Mouse (Mus musculus) kidney, embryonic 15.5 days (tissue): Measurements from ENCODE around the gene Hspa1l. TPM values are rescaled to one million over a fixed set of nuclear protein-coding genes. Genes with fewer than 3 reads are reported as not detected.
"Not testable (repeated sequence)": the region's sequence is repeated elsewhere in the genome, so short reads cannot be mapped to it uniquely, and the experiment has no call there.

Source experiments
- ATAC-seq: fragments of 200-750 bp; cut with Nextera tagmentation; replicated peaks from 2 replicates; pipeline ENCODE4 v1.8.0; 2017; ENCODE audit warnings: moderate TSS enrichment; ENCODE audit not compliant: low FRiP score
- H3K27ac ChIP-seq: fragments of 300-500 bp; sonication (generic); 2 replicates; pipeline ENCODE4 v1.5.1; 2015; ENCODE audit warnings: mild to moderate bottlenecking, inconsistent platforms
- H3K27me3 ChIP-seq: fragments of 300-500 bp; sonication (generic); 2 replicates; pipeline ENCODE4 v1.6.1; 2015; ENCODE audit warnings: inconsistent platforms
- H3K36me3 ChIP-seq: fragments of 300-500 bp; sonication (generic); 2 replicates; pipeline ENCODE4 v1.6.1; 2015; ENCODE audit warnings: inconsistent platforms
- H3K4me1 ChIP-seq: fragments of 300-500 bp; sonication (generic); 2 replicates; pipeline ENCODE4 v1.6.1; 2015; ENCODE audit warnings: inconsistent platforms
- H3K4me2 ChIP-seq: fragments of 300-500 bp; sonication (generic); 2 replicates; pipeline ENCODE4 v1.6.1; 2015; ENCODE audit warnings: moderate library complexity, mild to moderate bottlenecking, inconsistent platforms
- H3K4me3 ChIP-seq: fragments of 300-500 bp; sonication (generic); replicated peaks from 2 replicates; pipeline ENCODE4 v1.5.1; 2015; ENCODE audit warnings: mild to moderate bottlenecking, inconsistent platforms
- H3K9ac ChIP-seq: fragments of 300-500 bp; sonication (generic); 2 replicates; pipeline ENCODE4 v1.6.1; 2015; ENCODE audit warnings: mild to moderate bottlenecking, inconsistent platforms
- H3K9me3 ChIP-seq: fragments of 300-500 bp; sonication (generic); replicated peaks from 2 replicates; pipeline ENCODE4 v1.6.1; 2016; ENCODE audit warnings: inconsistent platforms
- WGBS: fragments of 180-500 bp; shearing (Covaris S2); methylation state at CpG from one replicate; pipeline ENCODE4 v1.1.7; 2015; ENCODE audit warnings: mixed read lengths; 5-methylcytosine and 5-hydroxymethylcytosine counted together
- polyA plus RNA-seq: library from polyadenylated mRNA; unstranded; fragments of >200 nt; fragmentation: Nextera tagmentation; extraction: Ambion mirVana; gene quantifications from 2 replicates; pipeline ENCODE4 v1.2.1, GENCODE M21; 2015

Gene Hspa1l
- polyA plus RNA-seq, 1 experiment from 2014 or later, result 1.6 TPM

DNA sequence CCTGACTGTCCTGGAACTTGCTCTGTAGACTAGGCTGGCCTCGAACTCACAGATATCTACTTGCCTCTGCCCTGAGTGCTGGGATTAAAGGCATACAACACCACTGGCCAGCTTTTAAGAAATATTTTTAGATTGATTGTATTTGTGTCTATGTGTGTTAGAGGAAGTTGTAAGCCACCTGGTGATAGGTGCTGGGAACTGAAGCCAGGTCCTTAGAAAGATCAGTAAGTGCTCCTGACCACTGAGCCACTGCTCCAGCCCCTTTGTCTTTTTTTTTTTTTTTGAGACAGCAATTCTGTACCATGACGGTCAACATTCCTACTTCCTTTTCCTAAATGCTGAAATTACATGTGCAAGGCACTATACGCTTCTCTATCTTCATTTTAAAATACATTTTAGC lies 19.2 kb upstream of the Hspa1l start:
- Histone ChIP-seq H3K27ac (peak overlapping the region; percentile 93), H3K27me3 (peaks cover 8% of the 10 kb centered on the region; the same call in 1 of the 2 replicates), H3K9me3 (no peaks in the 10 kb centered on the region), H3K9ac (peak overlapping the region; percentile 91; the same call in 1 of the 2 replicates), H3K4me3 (peak overlapping the region; percentile 98; the same call in 1 of the 2 replicates), H3K4me2 (0 out of 2 replicates have a peak overlapping the region, but pooled peaks have one; percentile 82), H3K36me3 (peaks cover 22% of the 10 kb centered on the region), H3K4me1 (peaks cover 18% of the 10 kb centered on the region)
- WGBS, result 85% methylated on average over 3 of the region's 3 CpGs
- ATAC-seq, result no peak

DNA sequence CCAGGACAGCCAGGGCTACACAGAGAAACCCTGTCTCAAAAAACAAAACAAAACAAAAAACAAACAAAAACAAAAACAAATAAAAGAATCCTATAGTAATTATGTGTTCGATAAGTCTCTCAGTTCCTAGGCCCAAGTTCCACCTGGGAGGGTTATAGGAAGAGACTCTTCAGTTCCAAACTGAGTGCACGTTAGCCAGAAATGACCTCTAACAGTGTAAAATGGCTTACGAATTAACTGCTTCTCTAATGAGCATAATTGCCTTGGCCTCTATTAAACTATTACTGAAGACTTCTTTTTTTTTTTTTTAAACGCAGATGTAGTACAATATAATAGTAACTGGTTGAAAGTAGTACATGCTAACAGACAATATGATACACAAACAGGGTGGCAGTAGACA lies 18.6 kb upstream of the Hspa1l start:
- peaks cover 22% of the 10 kb centered on the region for H3K36me3 ChIP-seq
- H3K27ac ChIP-seq, result no peak overlapping the region
- 81% methylated on average over 4 of the region's 4 CpGs for WGBS
- no peak overlapping the region for H3K4me2 ChIP-seq
- ATAC-seq, result no peak
- H3K9me3 ChIP-seq, result no peaks in the 10 kb centered on the region
- H3K9ac ChIP-seq, result no peak overlapping the region
- H3K4me3 ChIP-seq, result no peak overlapping the region
- H3K4me1 ChIP-seq, result peaks cover 18% of the 10 kb centered on the region
- peaks cover 8% of the 10 kb centered on the region; the same call in 1 of the 2 replicates for H3K27me3 ChIP-seq

DNA sequence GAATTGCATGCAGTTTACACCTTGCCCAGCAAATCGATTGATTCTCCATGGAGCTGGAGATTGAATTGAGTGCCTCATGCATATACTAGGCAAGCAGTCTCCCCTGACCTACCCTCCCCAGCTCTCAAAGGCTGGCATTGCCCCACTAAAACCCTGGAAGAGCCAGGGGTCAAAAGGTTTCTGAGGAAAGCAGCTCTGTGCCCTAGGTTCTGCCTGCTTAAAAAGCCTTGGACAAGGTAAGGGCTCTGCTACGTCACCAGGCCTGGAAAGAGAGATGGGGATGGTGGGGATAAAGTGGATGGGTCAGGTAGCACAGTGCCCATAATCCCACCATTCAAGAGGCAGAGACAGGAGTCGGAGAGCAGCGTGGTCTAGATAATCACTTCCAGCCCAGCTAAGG lies 17.7 kb upstream of the Hspa1l start:
- Histone ChIP-seq H3K9me3 (no peaks in the 10 kb centered on the region), H3K27me3 (peaks cover 8% of the 10 kb centered on the region; the same call in 1 of the 2 replicates), H3K27ac (no peak overlapping the region), H3K4me1 (peaks cover 22% of the 10 kb centered on the region), H3K36me3 (peaks cover 16% of the 10 kb centered on the region), H3K4me2 (no peak overlapping the region), H3K9ac (no peak overlapping the region), H3K4me3 (no peak overlapping the region)
- WGBS, result 92% methylated on average over 4 of the region's 4 CpGs
- ATAC-seq, result no peak

DNA sequence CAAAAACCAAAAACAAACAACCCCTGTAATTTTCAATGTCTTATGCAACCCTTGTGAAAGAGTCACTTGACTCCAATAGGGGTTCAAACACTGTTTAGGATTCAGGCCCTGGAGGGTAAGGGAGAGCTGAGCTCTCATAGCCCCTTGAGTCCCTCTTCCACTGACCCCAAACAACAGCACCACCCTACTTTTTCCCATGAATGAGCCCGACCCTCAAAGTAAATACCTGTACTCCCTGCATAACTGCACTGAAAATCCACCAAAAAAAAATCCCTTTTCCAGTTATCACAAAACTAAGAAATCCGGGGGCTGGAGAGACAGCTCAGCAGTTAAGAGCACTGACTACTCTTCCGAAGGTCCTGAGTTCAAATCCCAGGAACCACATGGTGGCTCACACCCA lies 16.6 kb upstream of the Hspa1l start:
- H3K4me2 ChIP-seq, result no peak overlapping the region
- H3K4me3 ChIP-seq, result no peak overlapping the region
- H3K27me3 ChIP-seq, result peaks cover 8% of the 10 kb centered on the region; the same call in 1 of the 2 replicates
- WGBS, result 79% methylated on average over 3 of the region's 3 CpGs
- H3K4me1 ChIP-seq, result peaks cover 22% of the 10 kb centered on the region
- H3K9ac ChIP-seq, result no peak overlapping the region
- no peak for ATAC-seq
- peaks cover 5% of the 10 kb centered on the region for H3K36me3 ChIP-seq
- no peaks in the 10 kb centered on the region for H3K9me3 ChIP-seq
- no peak overlapping the region for H3K27ac ChIP-seq

- Histone ChIP-seq H3K36me3 (peaks cover 2% of the 10 kb centered on the region), H3K4me3 (no peak overlapping the region)
- no peak for ATAC-seq
These were observed 16.2 kb upstream of the Hspa1l start for GRCm38 (mm10) chr17:34956340-34956739.

GRCm38 (mm10) chr17:34957291-34957690 lies 15.2 kb upstream of the Hspa1l start:
- H3K9ac ChIP-seq, H3K27ac ChIP-seq, H3K36me3 ChIP-seq, H3K27me3 ChIP-seq, H3K4me3 ChIP-seq, ATAC-seq, H3K9me3 ChIP-seq: not testable (repeated sequence)
- H3K4me2 ChIP-seq, result peak overlapping the region; percentile 35
- WGBS, result 16% methylated on average over 34 of the region's 40 CpGs
- H3K4me1 ChIP-seq, result peaks cover 25% of the 10 kb centered on the region

More at GRCm38 (mm10) chr17:34956340-34956739, 16.2 kb upstream of the Hspa1l start:
- WGBS, result 46% methylated on average over 1 of the region's 1 CpGs
- no peak overlapping the region for H3K9ac ChIP-seq
- peaks cover 17% of the 10 kb centered on the region for H3K4me1 ChIP-seq
- no peak overlapping the region for H3K27ac ChIP-seq
- H3K27me3 ChIP-seq, result peaks cover 8% of the 10 kb centered on the region; the same call in 1 of the 2 replicates
- no peaks in the 10 kb centered on the region for H3K9me3 ChIP-seq
- no peak overlapping the region for H3K4me2 ChIP-seq

DNA sequence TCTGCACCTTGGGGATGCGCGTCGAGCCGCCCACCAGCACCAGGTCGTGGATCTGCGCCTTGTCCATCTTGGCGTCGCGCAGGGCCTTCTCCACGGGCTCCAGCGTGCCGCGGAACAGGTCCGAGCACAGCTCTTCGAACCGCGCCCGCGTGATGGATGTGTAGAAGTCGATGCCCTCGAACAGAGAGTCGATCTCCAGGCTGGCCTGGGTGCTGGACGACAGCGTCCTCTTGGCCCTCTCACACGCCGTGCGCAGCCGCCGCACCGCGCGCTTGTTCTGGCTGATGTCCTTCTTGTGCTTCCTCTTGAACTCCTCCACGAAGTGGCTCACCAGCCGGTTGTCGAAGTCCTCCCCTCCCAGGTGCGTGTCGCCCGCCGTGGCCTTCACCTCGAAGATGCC lies 14.5 kb upstream of the Hspa1l start:
- H3K4me3 ChIP-seq, H3K9ac ChIP-seq, ATAC-seq, H3K27me3 ChIP-seq, H3K27ac ChIP-seq, H3K9me3 ChIP-seq, H3K4me2 ChIP-seq, H3K36me3 ChIP-seq: not testable (repeated sequence)
- H3K4me1 ChIP-seq, result peaks cover 23% of the 10 kb centered on the region
- 29% methylated on average over 28 of the region's 40 CpGs for WGBS

DNA sequence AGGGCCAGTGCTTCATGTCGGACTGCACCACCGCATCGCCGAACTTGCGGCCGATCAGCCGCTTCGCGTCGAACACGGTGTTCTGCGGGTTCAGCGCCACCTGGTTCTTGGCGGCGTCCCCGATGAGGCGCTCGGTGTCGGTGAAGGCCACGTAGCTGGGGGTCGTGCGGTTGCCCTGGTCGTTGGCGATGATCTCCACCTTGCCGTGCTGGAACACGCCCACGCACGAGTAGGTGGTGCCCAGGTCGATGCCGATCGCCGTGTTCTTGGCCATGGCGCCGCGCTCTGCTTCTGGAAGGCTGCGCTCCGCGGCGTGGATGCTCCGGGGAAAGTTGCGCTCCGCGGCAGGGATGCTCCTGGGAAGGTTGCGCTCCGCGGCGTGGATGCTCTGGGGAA lies 13.8 kb upstream of the Hspa1l start:
- WGBS, result under 1% methylated on average over 27 of the region's 47 CpGs
- ATAC-seq, result peak; percentile 17

GRCm38 (mm10) chr17:34959130-34959778 lies 13.2 kb upstream of the Hspa1l start, which contains the start of gene Hspa1b:
Gene Hspa1b, minus strand, starts transcription at chr17:34959238.
- 0% methylated on average over 30 of the region's 32 CpGs for WGBS
- not testable (repeated sequence) for H3K27me3 ChIP-seq, H3K9me3 ChIP-seq, H3K36me3 ChIP-seq
- peak; percentile 93 for ATAC-seq
- peaks cover 21% of the 10 kb centered on the region for H3K4me1 ChIP-seq
- H3K9ac ChIP-seq, result peak within 1 kb of the TSS; percentile 61
- peak within 1 kb of the TSS; percentile 55 for H3K4me3 ChIP-seq
- peak within 1 kb of the TSS; percentile 78 for H3K4me2 ChIP-seq
- H3K27ac ChIP-seq, result peak within 1 kb of the TSS; percentile 99

More for the DNA sequence above, 13.8 kb upstream of the Hspa1l start:
- H3K4me1 ChIP-seq, result peaks cover 20% of the 10 kb centered on the region
- H3K27ac ChIP-seq, H3K27me3 ChIP-seq, H3K9me3 ChIP-seq, H3K36me3 ChIP-seq: not testable (repeated sequence)
- 0 out of 2 replicates have a peak overlapping the region, but pooled peaks have one; percentile 26 for H3K9ac ChIP-seq
- peak overlapping the region; percentile 78 for H3K4me2 ChIP-seq
- peak overlapping the region; percentile 55 for H3K4me3 ChIP-seq

GRCm38 (mm10) chr17:34959881-34960515 lies 12.5 kb upstream of the Hspa1l start:
- H3K36me3 ChIP-seq, result no peaks in the 10 kb centered on the region
- WGBS, result 8% methylated on average over 12 of the region's 12 CpGs

DNA sequence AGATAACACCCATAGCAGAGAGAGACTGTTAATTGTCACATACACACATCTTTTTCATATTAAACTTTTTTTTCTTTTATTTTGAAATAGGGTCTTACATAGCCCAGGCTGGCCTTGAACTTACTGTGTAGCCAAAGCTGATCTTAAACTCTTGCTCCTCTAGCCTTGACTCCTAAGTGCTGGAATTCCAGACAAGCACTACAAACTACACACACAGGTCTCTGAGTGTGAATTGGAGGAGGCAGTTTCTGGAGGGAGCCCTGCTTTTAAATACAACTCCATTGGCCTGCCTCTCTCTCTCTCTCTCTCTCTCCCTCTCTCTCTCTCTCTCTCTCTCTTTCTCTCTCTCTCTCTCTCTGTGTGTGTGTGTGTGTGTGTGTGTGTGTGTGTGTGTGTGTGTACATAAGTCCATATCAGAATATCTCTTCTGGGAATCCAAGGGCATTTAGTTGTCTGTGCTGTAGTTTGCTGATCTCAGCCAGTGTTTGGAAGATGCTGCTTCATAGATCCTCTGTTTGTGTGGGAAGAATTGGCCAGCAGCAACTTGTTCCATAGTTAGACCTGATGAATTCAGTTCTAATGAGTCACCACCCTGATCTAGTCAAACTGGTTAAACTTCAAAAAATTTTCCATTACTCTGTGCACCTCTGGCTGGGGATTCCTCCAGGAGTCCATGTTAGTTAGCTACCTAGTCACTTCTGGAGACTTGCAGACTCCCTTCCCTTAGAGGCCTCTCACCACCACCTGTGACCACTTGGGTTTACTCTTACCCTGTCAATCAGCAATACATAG lies 11.6 kb upstream of the Hspa1l start:
- Histone ChIP-seq H3K9me3 (no peaks in the 10 kb centered on the region), H3K27me3 (no peaks in the 10 kb centered on the region; the same call in 1 of the 2 replicates), H3K4me2 (no peak overlapping the region), H3K36me3 (no peaks in the 10 kb centered on the region), H3K27ac (peak overlapping the region; percentile 99), H3K9ac (no peak overlapping the region), H3K4me3 (no peak overlapping the region), H3K4me1 (peaks cover 34% of the 10 kb centered on the region)
- ATAC-seq, result no peak

More at GRCm38 (mm10) chr17:34959881-34960515, 12.5 kb upstream of the Hspa1l start:
- Histone ChIP-seq H3K4me2 (peak overlapping the region; percentile 78), H3K27ac (peak overlapping the region; percentile 99), H3K4me1 (peaks cover 28% of the 10 kb centered on the region), H3K9me3 (no peaks in the 10 kb centered on the region), H3K9ac (peak overlapping the region; percentile 61), H3K27me3 (peaks cover 5% of the 10 kb centered on the region; the same call in 1 of the 2 replicates), H3K4me3 (peak overlapping the region; percentile 55)
- peak; percentile 53 for ATAC-seq

DNA sequence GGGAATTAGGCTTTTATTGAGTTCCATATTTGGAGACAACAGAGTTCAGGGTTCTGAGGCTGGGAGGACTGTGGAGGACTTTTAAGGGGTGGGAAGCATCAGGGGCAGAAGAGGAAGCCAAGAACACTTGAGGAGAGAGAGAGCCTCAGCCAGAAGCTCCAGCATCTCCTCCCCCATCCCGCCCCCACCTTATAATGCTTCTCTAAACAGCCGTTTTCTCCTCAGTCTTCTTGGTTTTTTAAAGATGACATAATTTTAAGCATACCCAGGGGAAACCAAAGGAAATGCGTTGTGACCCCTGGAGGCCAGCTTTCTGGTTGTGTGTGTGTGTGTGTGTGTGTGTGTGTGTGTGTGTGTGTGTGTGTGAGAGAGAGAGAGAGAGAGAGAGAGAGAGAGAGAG lies 10.4 kb upstream of the Hspa1l start:
- 18% methylated on average over 3 of the region's 3 CpGs for WGBS
- H3K27ac ChIP-seq, result peak overlapping the region; percentile 99
- H3K36me3 ChIP-seq, result no peaks in the 10 kb centered on the region
- no peaks in the 10 kb centered on the region for H3K9me3 ChIP-seq
- peaks cover 34% of the 10 kb centered on the region for H3K4me1 ChIP-seq
- no peaks in the 10 kb centered on the region for H3K27me3 ChIP-seq
- H3K4me2 ChIP-seq, result no peak overlapping the region
- no peak overlapping the region for H3K4me3 ChIP-seq
- no peak overlapping the region for H3K9ac ChIP-seq
- ATAC-seq, result no peak
